Mouse (Mus musculus): ENCODE data around the gene Noc4l.

Noc4l gene

GRCm38 (mm10) chr5:110652719-110653648, at the start of gene Noc4l, which contains the start of gene Ddx51:
Gene Noc4l, minus strand, starts transcription at chr5:110653417.
Gene Ddx51, plus strand, starts transcription at chr5:110653451.
- in situ Hi-C loops (cut with MboI, MseI), result no loop called here

- in situ Hi-C loops (cut with MboI, MseI), result no loop called here
These were observed 45.4 kb upstream of the Noc4l start for GRCm38 (mm10) chr5:110698617-110699016.

GRCm38 (mm10) chr5:110682041-110682440, 28.8 kb upstream of the Noc4l start:
- in situ Hi-C loops (cut with MboI, MseI), result no loop called here

GRCm38 (mm10) chr5:110665486-110666121, 12.4 kb upstream of the Noc4l start:
- in situ Hi-C loops (cut with MboI, MseI), result no loop called here

- in situ Hi-C loops (cut with MboI, MseI), result no loop called here
These were observed 11.6 kb upstream of the Noc4l start for GRCm38 (mm10) chr5:110664750-110665269.

GRCm38 (mm10) chr5:110664041-110664440, 10.8 kb upstream of the Noc4l start:
- in situ Hi-C loops (cut with MboI, MseI), result no loop called here

GRCm38 (mm10) chr5:110659682-110660081, 6.5 kb upstream of the Noc4l start:
- in situ Hi-C loops (cut with MboI, MseI), result no loop called here

GRCm38 (mm10) chr5:110653686-110654085, 469 bp upstream of the Noc4l start:
- in situ Hi-C loops (cut with MboI, MseI), result no loop called here

- in situ Hi-C loops (cut with MboI, MseI), result no loop called here
These were observed 6.8 kb downstream of the Noc4l start for GRCm38 (mm10) chr5:110646377-110646776.

- in situ Hi-C loops (cut with MboI, MseI), result no loop called here
These were observed 13.8 kb downstream of the Noc4l start for GRCm38 (mm10) chr5:110639459-110639858.

- in situ Hi-C loops (cut with MboI, MseI), result no loop called here
These were observed 14.7 kb downstream of the Noc4l start for GRCm38 (mm10) chr5:110638306-110639074.

- in situ Hi-C loops (cut with MboI, MseI), result no loop called here
These were observed 17.1 kb downstream of the Noc4l start for GRCm38 (mm10) chr5:110635951-110636707.

GRCm38 (mm10) chr5:110629525-110630120, 23.6 kb downstream of the Noc4l start:
- in situ Hi-C loops (cut with MboI, MseI), result no loop called here

GRCm38 (mm10) chr5:110628156-110628555, 25.1 kb downstream of the Noc4l start:
- in situ Hi-C loops (cut with MboI, MseI), result no loop called here

GRCm38 (mm10) chr5:110627351-110627750, 25.9 kb downstream of the Noc4l start:
- in situ Hi-C loops (cut with MboI, MseI), result no loop called here

- in situ Hi-C loops (cut with MboI, MseI), result loop anchor here (5.0 kb wide), 1 partner anchor 122 kb away; no protein-coding TSS in a partner anchor
These were observed 28.9 kb downstream of the Noc4l start for GRCm38 (mm10) chr5:110624319-110624718.

- in situ Hi-C loops (cut with MboI, MseI), result loop anchor here (5.0 kb wide), 1 partner anchor 42 kb away; no protein-coding TSS in a partner anchor
These were observed 34.0 kb downstream of the Noc4l start for GRCm38 (mm10) chr5:110619226-110619625.

GRCm38 (mm10) chr5:110611435-110612158, 41.6 kb downstream of the Noc4l start:
- in situ Hi-C loops (cut with MboI, MseI), result no loop called here

- in situ Hi-C loops (cut with MboI, MseI), result no loop called here
These were observed 42.7 kb downstream of the Noc4l start for GRCm38 (mm10) chr5:110610484-110610883.

GRCm38 (mm10) chr5:110609868-110610267, 43.3 kb downstream of the Noc4l start:
- in situ Hi-C loops (cut with MboI, MseI), result no loop called here
